Mouse (Mus musculus) midbrain, embryonic 14.5 days (tissue): ENCODE data around the gene Tuba1a. TPM values are rescaled to one million over a fixed set of nuclear protein-coding genes. Genes with fewer than 3 reads are reported as not detected.

Experiments used
- ATAC-seq: fragments of 200-750 bp; cut with Nextera tagmentation; 2 replicates; pipeline ENCODE4 v1.8.0; 2017; ENCODE audit warnings: moderate number of reproducible peaks, moderate library complexity; ENCODE audit not compliant: low FRiP score, low TSS enrichment
- DNase-seq: peaks from one replicate; pipeline ENCODE4 v3.0.0-alpha.2; 2015
- H3K27ac ChIP-seq: fragments of 300-500 bp; sonication (generic); replicated peaks from 2 replicates; pipeline ENCODE4 v1.5.1; 2014; ENCODE audit warnings: mild to moderate bottlenecking, low read depth, low read length, moderate library complexity
- H3K27me3 ChIP-seq: fragments of 300-500 bp; sonication (generic); 2 replicates; pipeline ENCODE4 v1.6.1; 2014; ENCODE audit warnings: low read length, control low read depth, mixed read lengths; ENCODE audit not compliant: control insufficient read depth, insufficient read depth
- H3K36me3 ChIP-seq: fragments of 300-500 bp; sonication (generic); 2 replicates; pipeline ENCODE4 v1.6.1; 2014; ENCODE audit warnings: low read length, control low read depth; ENCODE audit not compliant: control insufficient read depth, insufficient read depth
- H3K4me1 ChIP-seq: fragments of 300-500 bp; sonication (generic); 2 replicates; pipeline ENCODE4 v1.6.1; 2014; ENCODE audit warnings: mild to moderate bottlenecking, antibody characterized with exemption, low read length, control low read depth; ENCODE audit not compliant: control insufficient read depth, insufficient read depth
- H3K4me2 ChIP-seq: fragments of 300-500 bp; sonication (generic); 2 replicates; pipeline ENCODE4 v1.6.1; 2014; ENCODE audit warnings: mild to moderate bottlenecking, low read length, moderate library complexity
- H3K4me3 ChIP-seq: fragments of 300-500 bp; sonication (generic); replicated peaks from 2 replicates; pipeline ENCODE4 v1.5.1; 2014; ENCODE audit warnings: low read depth, low read length
- H3K9ac ChIP-seq: fragments of 300-500 bp; sonication (generic); replicated peaks from 2 replicates; pipeline ENCODE4 v1.6.1; 2014; ENCODE audit warnings: mild to moderate bottlenecking, low read length, moderate library complexity
- H3K9me3 ChIP-seq: fragments of 300-500 bp; sonication (generic); 2 replicates; pipeline ENCODE4 v1.6.1; 2016; ENCODE audit warnings: low read length, control low read depth, mixed read lengths; ENCODE audit not compliant: control insufficient read depth
- WGBS: fragments of 180-500 bp; shearing (Covaris S2); extraction: QIAGEN DNeasy Blood & Tissue Kit; methylation state at CpG from one replicate; pipeline ENCODE4 v1.1.7; 2014; 5-methylcytosine and 5-hydroxymethylcytosine counted together
- polyA plus RNA-seq: library from polyadenylated mRNA; unstranded; fragments of >200 nt; fragmentation: Nextera tagmentation; extraction: Ambion mirVana; gene quantifications from 2 replicates; pipeline ENCODE4 v1.2.1, GENCODE M21; 2014

Gene Tuba1a
- polyA plus RNA-seq, 1 experiment from 2014 or later, result 17,220 TPM

DNA sequence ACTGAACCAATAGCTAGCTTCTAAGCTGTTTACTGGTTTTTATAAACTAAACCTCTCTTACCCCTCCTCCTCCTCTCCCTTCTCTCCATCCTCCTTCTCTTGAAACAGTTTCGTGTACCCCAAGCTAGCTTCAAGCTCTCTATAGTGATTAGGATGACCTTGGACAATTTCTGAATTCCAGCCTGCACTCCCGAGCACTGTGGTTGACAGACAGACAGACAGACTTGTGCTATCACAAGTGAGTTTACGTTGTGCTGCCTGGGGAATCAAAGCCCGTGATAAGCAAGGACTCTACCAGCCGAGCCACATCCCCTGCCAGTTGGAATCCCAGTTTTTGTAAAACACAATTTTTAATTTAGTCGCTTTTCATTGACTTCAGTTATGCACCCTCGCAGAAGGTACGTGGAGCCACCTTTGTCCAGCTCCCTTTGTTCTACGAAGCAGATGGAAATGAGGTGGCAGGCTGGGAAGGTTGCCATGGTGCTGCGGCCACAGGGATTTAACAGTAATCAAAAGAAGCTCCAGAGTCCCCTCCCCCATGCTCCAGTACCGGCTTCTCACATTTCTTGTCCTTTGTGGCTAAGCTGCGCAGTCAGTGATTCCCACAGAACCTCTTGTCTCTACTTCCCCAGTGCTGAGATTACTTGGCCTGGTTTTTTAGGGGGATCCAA lies 15.3 kb upstream of the Tuba1a start:
- Histone ChIP-seq H3K4me2 (peak overlapping the region; percentile 61), H3K27me3 (no peaks in the 10 kb centered on the region), H3K9me3 (peaks cover 2% of the 10 kb centered on the region; the same call in 1 of the 2 replicates), H3K4me1 (peaks cover 42% of the 10 kb centered on the region), H3K27ac (peak overlapping the region; percentile 98), H3K36me3 (no peaks in the 10 kb centered on the region), H3K9ac (peak overlapping the region; percentile 50), H3K4me3 (peak overlapping the region; percentile 14; the same call in 1 of the 2 replicates)
- 1% methylated on average over 12 of the region's 12 CpGs for WGBS
- DNase-seq (peak; percentile 95), ATAC-seq (peak; percentile 89)

- Histone ChIP-seq H3K9me3 (peaks cover 4% of the 10 kb centered on the region; the same call in 1 of the 2 replicates), H3K4me2 (no peak overlapping the region), H3K9ac (no peak overlapping the region), H3K4me1 (peaks cover 14% of the 10 kb centered on the region), H3K27me3 (no peaks in the 10 kb centered on the region), H3K4me3 (no peak overlapping the region), H3K27ac (no peak overlapping the region), H3K36me3 (no peaks in the 10 kb centered on the region)
- ATAC-seq (no peak), DNase-seq (no peak)
- WGBS, result 83% methylated on average over 3 of the region's 3 CpGs
These were observed 6.0 kb upstream of the Tuba1a start for GRCm38 (mm10) chr15:98959531-98959930.

DNA sequence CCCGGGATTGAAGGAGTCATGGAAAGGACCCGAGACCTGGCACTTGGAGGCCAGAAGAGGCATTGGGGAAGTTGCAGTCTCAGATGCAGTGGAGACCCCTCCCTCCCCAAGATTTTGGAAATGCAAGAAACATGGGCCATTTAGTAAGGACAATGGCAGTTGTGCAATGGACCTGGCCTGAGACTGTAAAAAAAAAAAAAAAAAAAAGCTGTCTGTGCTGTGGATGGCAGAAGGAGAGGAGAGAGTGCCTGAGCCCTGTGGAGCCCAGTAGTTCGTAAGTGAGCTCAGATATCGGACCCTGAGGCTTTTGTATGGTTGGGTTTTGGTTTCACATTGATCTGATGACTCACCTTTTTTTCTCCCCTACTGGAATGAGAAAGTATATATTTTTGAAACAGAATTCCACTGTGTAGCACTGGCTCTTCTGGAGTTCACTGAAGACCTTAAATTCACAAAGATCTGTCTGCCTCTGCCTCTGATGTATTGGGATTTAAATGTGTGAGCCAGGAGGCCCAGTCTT lies 5.5 kb upstream of the Tuba1a start:
- no peak overlapping the region for H3K9ac ChIP-seq
- peaks cover 14% of the 10 kb centered on the region for H3K4me1 ChIP-seq
- no peak for DNase-seq
- H3K4me3 ChIP-seq, result no peak overlapping the region
- no peaks in the 10 kb centered on the region for H3K27me3 ChIP-seq
- 90% methylated on average over 4 of the region's 4 CpGs for WGBS
- no peak overlapping the region for H3K4me2 ChIP-seq
- no peak overlapping the region for H3K27ac ChIP-seq
- no peak for ATAC-seq
- H3K36me3 ChIP-seq, result no peaks in the 10 kb centered on the region
- H3K9me3 ChIP-seq, result peaks cover 3% of the 10 kb centered on the region; the same call in 1 of the 2 replicates

GRCm38 (mm10) chr15:98957475-98957874 lies 4.0 kb upstream of the Tuba1a start:
- ATAC-seq, result no peak
- WGBS, result 92% methylated on average over 5 of the region's 5 CpGs
- Histone ChIP-seq H3K9me3 (no peaks in the 10 kb centered on the region), H3K27ac (no peak overlapping the region), H3K4me1 (peaks cover 14% of the 10 kb centered on the region), H3K4me3 (no peak overlapping the region), H3K36me3 (no peaks in the 10 kb centered on the region), H3K4me2 (no peak overlapping the region), H3K9ac (no peak overlapping the region), H3K27me3 (no peaks in the 10 kb centered on the region)
- DNase-seq, result no peak

- Histone ChIP-seq H3K9me3 (no peaks in the 10 kb centered on the region), H3K9ac (peak overlapping the region; percentile 100), H3K4me1 (peaks cover 14% of the 10 kb centered on the region), H3K4me2 (peak overlapping the region; percentile 91), H3K36me3 (peaks cover 2% of the 10 kb centered on the region), H3K27ac (peak overlapping the region; percentile 100), H3K4me3 (peak overlapping the region; percentile 93; the same call in 1 of the 2 replicates), H3K27me3 (no peaks in the 10 kb centered on the region)
- WGBS, result 45% methylated on average over 4 of the region's 4 CpGs
- ATAC-seq (no peak), DNase-seq (peak; percentile 61)
These were observed 2.5 kb upstream of the Tuba1a start for GRCm38 (mm10) chr15:98956000-98956399.

DNA sequence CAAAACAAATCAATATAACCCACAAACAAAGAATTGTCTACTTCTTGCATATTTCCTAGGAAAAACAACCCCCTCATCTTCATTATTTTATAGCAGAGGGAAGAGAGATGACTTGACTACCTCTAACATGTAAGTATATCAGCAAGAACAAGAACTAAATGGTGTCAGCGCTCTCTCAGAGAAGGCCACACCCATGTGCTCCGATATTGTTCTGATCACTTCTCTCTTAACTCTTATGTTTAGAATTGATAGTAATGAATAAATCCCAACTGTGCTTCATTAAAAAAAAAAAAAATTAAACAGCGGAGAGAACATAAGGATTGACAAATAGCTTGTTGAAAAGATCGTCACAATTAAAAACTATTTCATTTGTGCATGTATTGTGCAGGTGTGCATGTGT lies 1.8 kb upstream of the Tuba1a start:
- ATAC-seq (no peak), DNase-seq (peak; percentile 72)
- Histone ChIP-seq H3K27me3 (no peaks in the 10 kb centered on the region), H3K4me3 (peak overlapping the region; percentile 93), H3K4me1 (peaks cover 14% of the 10 kb centered on the region), H3K36me3 (peaks cover 5% of the 10 kb centered on the region), H3K4me2 (peak overlapping the region; percentile 91), H3K27ac (peak overlapping the region; percentile 100), H3K9ac (peak overlapping the region; percentile 100), H3K9me3 (no peaks in the 10 kb centered on the region)
- WGBS, result 38% methylated on average over 4 of the region's 4 CpGs

DNA sequence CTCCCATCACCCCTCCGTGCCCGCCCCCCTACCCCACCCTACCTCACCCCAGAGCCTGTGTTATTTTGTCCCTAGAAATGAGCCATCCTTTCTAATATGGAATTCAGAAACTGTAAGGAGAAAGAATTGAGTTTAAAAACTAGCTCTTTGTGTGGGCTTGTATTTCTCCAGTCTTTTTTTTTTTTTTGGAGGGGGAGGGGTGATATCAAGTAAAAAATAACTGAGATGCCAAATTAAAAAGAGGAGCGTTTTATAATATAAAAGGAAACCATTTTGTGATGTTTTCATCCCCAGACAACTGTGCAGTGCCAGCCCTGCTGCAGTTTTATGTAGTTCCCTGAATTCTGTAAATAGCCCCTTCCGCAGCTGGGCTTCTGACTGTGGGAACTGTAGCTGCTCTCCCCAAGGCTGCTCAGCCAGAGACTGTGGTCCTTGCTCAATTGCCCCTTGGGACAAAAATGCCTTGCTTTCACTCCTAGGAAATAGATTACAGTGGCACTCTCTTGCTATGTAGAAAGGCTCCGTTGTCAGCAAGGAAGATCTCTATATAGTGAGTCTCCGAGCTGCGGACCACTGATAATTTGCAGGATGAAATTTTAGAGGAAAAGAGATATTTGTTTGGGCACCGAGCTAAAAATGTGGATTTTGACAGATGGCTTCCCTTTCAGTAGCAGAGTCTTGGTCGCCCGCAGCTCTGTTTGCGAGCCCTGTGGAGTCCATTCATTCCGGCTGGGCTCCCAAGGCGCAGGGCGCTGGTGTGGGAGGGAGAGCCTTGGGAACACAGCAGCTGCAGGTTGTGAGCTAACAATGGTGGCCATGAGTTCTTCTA lies 1.1 kb upstream of the Tuba1a start:
- peak overlapping the region; percentile 100 for H3K27ac ChIP-seq
- DNase-seq (peak; percentile 86), ATAC-seq (no peak)
- H3K4me3 ChIP-seq, result peak overlapping the region; percentile 93
- no peaks in the 10 kb centered on the region for H3K27me3 ChIP-seq
- peaks cover 7% of the 10 kb centered on the region for H3K36me3 ChIP-seq
- no peaks in the 10 kb centered on the region for H3K9me3 ChIP-seq
- peaks cover 14% of the 10 kb centered on the region for H3K4me1 ChIP-seq
- 1% methylated on average over 14 of the region's 14 CpGs for WGBS
- H3K9ac ChIP-seq, result peak overlapping the region; percentile 100
- peak overlapping the region; percentile 91 for H3K4me2 ChIP-seq

DNA sequence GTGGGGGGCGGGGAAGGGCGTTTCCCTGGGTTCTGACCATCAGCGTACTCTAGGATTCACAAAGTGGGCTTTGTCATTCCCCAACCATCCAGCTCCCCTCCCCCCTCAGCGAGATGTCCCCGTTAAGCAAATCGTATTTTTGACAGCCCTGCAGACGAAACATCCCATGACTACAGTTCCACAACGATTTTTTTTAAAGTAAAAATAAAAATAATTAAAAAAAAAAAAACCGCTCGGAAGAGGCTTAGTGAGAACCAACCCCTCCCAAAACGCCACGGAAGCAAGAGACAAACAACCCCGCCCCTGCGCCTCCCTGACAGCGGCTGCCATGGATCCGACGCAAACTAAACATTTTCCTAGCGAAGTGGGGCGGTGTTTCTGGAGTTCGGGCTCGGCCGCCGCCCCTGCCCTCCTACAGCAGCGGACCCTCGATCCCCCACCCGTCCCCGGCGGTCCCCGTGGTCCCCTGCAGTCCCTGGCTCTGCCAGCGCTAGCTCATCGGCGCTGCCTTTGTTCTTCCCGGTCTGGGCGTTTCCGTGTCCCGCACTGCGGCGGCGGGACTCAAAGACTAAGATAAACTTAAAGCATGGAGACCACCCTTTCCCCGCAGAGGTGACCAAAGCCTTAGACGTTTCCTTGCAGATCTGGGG lies 627 bp downstream of the Tuba1a start:
- H3K4me2 ChIP-seq, result peak overlapping the region; percentile 57; the same call in 1 of the 2 replicates
- DNase-seq (peak; percentile 88), ATAC-seq (peak; percentile 58)
- H3K27ac ChIP-seq, result peak overlapping the region; percentile 100
- no peaks in the 10 kb centered on the region for H3K27me3 ChIP-seq
- H3K9me3 ChIP-seq, result no peaks in the 10 kb centered on the region
- peaks cover 20% of the 10 kb centered on the region for H3K4me1 ChIP-seq
- peak overlapping the region; percentile 93 for H3K4me3 ChIP-seq
- peak overlapping the region; percentile 100 for H3K9ac ChIP-seq
- H3K36me3 ChIP-seq, result peaks cover 17% of the 10 kb centered on the region
- WGBS, result under 1% methylated on average over 41 of the region's 41 CpGs
